Mouse (Mus musculus) heart, adult 2 months (tissue): ENCODE measurements at regions not wholly inside any gene's neighbourhood (a gene's known extent, or its start where the extent isn't known, plus 50 kb on each side); places are given as distances from the start of the nearest gene placed in this dataset.
"Not testable (repeated sequence)": the region's sequence is repeated elsewhere in the genome, so short reads cannot be mapped to it uniquely, and the experiment has no call there.

Source experiments
- DNase-seq, 2 experiments: peaks; one replicate each; pipeline ENCODE4 v3.0.0; 2021
- H3K27ac ChIP-seq: fragments of 200-600 bp; 2 replicates; pipeline ENCODE4 v1.8.1; 2022
- H3K27me3 ChIP-seq: fragments of 200-500 bp; 2 replicates; pipeline ENCODE4 v1.6.1; 2012; ENCODE audit warnings: mild to moderate bottlenecking, low read length, inconsistent platforms, mixed read lengths; ENCODE audit not compliant: control insufficient read depth, insufficient read depth
- H3K36me3 ChIP-seq: fragments of 200-500 bp; 2 replicates; pipeline ENCODE4 v1.6.1; 2012; ENCODE audit warnings: low read length, inconsistent platforms; ENCODE audit not compliant: control insufficient read depth, insufficient read depth
- H3K4me1 ChIP-seq: fragments of 200-500 bp; 2 replicates; pipeline ENCODE4 v1.6.1; 2011; ENCODE audit warnings: low read length; ENCODE audit not compliant: control insufficient read depth, insufficient read depth
- H3K4me3 ChIP-seq: fragments of 200-600 bp; 2 replicates; pipeline ENCODE4 v1.8.1; 2022
- H3K79me2 ChIP-seq: fragments of 200-500 bp; replicated peaks from 2 replicates; pipeline ENCODE4 v1.6.1; 2012; ENCODE audit warnings: mild to moderate bottlenecking, inconsistent platforms, low read length, moderate library complexity, mixed read lengths; ENCODE audit not compliant: control insufficient read depth, insufficient read depth
- H3K9ac ChIP-seq: fragments of 200-500 bp; 2 replicates; pipeline ENCODE4 v1.6.1; 2012; ENCODE audit warnings: low read depth, mild to moderate bottlenecking, control low read depth, inconsistent platforms, low read length, mixed read lengths
- CTCF ChIP-seq: fragments of 200-600 bp; IDR thresholded peaks from 2 replicates; pipeline ENCODE4 v1.8.1; 2022; ENCODE audit warnings: antibody characterized with exemption, mild to moderate bottlenecking, moderate library complexity
- EP300 ChIP-seq: fragments of 200-500 bp; IDR thresholded peaks from 2 replicates; pipeline ENCODE4 v1.6.1; 2011; ENCODE audit warnings: low read depth, low read length, control low read depth; ENCODE audit not compliant: insufficient read depth
- POLR2A ChIP-seq: fragments of 200-500 bp; IDR thresholded peaks from 2 replicates; pipeline ENCODE4 v1.6.1; 2011; ENCODE audit warnings: mild to moderate bottlenecking, low read depth, low read length, control low read depth; ENCODE audit not compliant: insufficient read depth
- WGBS: fragments of 180-500 bp; shearing (Covaris S2); methylation state at CpG from one replicate; pipeline ENCODE4 v1.1.7; 2018; 5-methylcytosine and 5-hydroxymethylcytosine counted together
- intact Hi-C: fragments of 180-260 bp; cut with DNase I; formaldehyde crosslinking; loops from one replicate; pipeline ENCODE4 v1.15.1; 2025

DNA sequence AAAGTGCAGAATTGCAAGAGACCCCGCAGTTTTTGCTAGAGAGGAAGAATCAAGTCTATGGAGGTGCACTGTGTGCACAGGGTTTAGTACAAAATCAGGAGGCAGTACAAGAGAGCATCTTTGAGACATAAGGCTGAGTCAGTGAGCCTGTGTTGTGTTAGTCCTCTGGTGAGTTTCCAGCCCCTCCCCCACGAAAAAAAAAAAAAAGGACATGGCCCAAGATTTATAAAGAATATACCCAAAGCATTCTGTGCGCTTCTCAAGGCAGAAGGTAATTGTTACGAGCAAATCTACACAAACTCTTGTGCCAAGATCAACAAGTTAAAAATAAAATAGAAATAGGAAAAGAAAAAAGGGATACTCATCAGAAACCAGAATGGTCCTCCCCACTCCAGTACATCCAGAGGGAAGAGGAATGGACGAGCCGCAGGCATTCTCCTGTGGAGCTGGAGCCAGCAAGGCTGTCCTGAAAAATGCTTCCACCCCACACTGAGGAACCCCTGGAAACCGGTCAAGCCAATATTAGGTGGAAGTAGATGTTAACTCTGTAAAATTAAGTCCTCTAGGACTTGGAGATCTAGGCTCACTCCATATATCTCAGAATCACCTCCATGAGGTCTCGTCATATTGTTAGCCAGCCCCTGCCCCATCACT lies 150.7 kb upstream of the Hes1 start:
- intact Hi-C loops: no loop called here
- H3K36me3 ChIP-seq: no peaks in the 10 kb centered on the region
- H3K27ac ChIP-seq: no peak overlapping the region
- no peak for TF ChIP-seq CTCF
- no peak for TF ChIP-seq POLR2A
- TF ChIP-seq EP300: no peak
- no peaks in the 10 kb centered on the region for H3K79me2 ChIP-seq
- H3K9ac ChIP-seq: no peak overlapping the region
- peaks cover 1% of the 10 kb centered on the region; the same call in 1 of the 2 replicates for H3K4me1 ChIP-seq
- H3K27me3 ChIP-seq: no peaks in the 10 kb centered on the region
- WGBS: 60% methylated on average over 8 of the region's 8 CpGs
- no peak overlapping the region for H3K4me3 ChIP-seq
- no peak for DNase-seq

DNA sequence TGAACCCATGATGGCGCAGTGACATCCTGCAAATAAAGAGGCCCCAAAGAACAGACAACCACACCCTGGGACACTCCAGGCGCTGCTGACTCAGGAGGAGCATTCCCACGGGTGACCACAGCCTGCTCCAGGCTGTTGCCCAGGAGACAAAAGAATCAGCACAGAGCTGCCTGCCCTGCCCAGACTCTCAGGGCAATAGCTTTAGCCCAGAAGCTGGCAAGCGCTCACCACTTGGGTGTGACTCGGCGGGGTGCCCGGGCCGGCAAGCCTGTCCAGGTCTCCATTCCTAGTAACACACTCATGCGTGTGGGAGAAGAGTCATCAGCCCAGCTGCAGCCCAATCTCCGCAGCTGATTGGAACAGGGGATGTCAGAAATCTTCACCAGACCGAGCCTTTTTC lies 148.8 kb upstream of the Hes1 start:
- intact Hi-C loops: loop anchor here (1.0 kb wide), 1 partner anchor 29 kb away; no protein-coding TSS in a partner anchor
- H3K27ac ChIP-seq: no peak overlapping the region

DNA sequence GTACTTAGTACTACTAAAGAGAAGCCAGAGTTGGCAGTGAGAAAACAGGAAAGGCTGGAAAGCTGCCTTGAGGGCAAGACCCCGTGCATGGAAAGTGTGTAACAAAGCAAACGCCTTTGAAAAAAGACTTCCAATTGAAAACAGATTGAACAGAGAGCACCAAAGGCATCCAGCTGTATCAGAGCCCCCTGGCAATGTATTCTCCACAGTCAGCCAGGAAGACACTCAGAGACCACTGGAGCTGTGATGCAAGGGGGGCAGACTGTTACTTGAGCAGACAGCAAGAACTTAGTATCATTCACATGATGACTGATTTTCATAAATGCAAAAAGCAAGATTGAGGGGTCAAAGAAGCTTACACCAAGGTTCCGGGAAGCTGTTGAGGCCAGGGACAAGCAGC lies 146.2 kb upstream of the Hes1 start:
- H3K9ac ChIP-seq: no peak overlapping the region
- no peaks in the 10 kb centered on the region for H3K27me3 ChIP-seq
- no peaks in the 10 kb centered on the region for H3K79me2 ChIP-seq
- no peak for DNase-seq
- no peaks in the 10 kb centered on the region for H3K36me3 ChIP-seq
- intact Hi-C loops: no loop called here
- H3K4me1 ChIP-seq: peaks cover 1% of the 10 kb centered on the region; the same call in 1 of the 2 replicates
- 54% methylated on average over 3 of the region's 3 CpGs for WGBS
- H3K27ac ChIP-seq: no peak overlapping the region
- no peak overlapping the region for H3K4me3 ChIP-seq
- TF ChIP-seq POLR2A: no peak
- TF ChIP-seq CTCF: no peak
- TF ChIP-seq EP300: no peak

More for the DNA sequence above, 148.8 kb upstream of the Hes1 start:
- Histone ChIP-seq H3K4me1 (peaks cover 1% of the 10 kb centered on the region; the same call in 1 of the 2 replicates), H3K9ac (no peak overlapping the region), H3K27me3 (no peaks in the 10 kb centered on the region), H3K4me3 (no peak overlapping the region), H3K36me3 (no peaks in the 10 kb centered on the region), H3K79me2 (no peaks in the 10 kb centered on the region)
- TF ChIP-seq EP300 (no peak), CTCF (no peak), POLR2A (no peak)
- DNase-seq: peak; percentile 88 to 90
- WGBS: 46% methylated on average over 11 of the region's 11 CpGs

DNA sequence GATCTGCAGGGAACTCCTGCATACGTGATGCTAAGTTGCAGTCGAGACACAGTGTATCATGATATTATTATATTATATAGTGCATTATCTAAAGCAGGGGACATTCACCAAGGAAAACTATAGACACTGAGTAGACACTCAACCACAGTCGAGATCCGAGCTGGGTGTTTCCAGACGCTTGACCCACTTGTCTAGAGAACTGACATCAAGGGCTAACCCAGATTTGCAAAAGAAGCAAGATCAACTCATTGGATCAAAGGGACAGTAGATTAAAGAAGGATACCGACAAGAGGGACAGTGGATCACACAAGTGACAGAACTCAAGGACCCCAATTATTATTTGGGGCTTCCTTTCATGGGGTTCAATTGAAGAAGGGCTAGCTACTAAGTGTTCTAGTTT lies 145.8 kb upstream of the Hes1 start:
- TF ChIP-seq POLR2A (no peak), EP300 (no peak), CTCF (no peak)
- Histone ChIP-seq H3K4me3 (no peak overlapping the region), H3K27me3 (no peaks in the 10 kb centered on the region), H3K79me2 (no peaks in the 10 kb centered on the region), H3K9ac (no peak overlapping the region), H3K27ac (no peak overlapping the region), H3K4me1 (peaks cover 1% of the 10 kb centered on the region; the same call in 1 of the 2 replicates), H3K36me3 (no peaks in the 10 kb centered on the region)
- no peak for DNase-seq
- WGBS: 89% methylated on average over 6 of the region's 6 CpGs
- intact Hi-C loops: no loop called here

DNA sequence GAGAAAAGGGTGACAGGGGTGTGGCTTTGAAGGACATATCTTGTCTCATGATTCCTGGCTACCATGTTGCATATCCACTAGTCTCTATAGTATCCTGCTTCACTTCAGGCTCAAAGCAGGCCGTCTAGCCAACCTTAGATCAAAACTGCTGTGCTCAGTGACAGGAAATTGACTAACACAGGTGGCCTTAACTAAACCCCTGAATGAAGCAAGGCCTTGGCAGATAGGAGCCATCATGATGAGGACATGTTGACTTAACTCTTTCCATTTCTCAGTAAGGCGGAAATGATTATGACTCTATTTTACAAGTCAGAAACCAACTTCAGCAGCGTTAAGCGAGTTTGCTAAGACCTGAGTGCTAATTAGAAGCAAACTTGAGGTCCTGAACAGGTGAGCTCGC lies 143.2 kb upstream of the Hes1 start:
- intact Hi-C loops: no loop called here
- Histone ChIP-seq H3K27ac (no peak overlapping the region), H3K79me2 (no peaks in the 10 kb centered on the region), H3K4me3 (no peak overlapping the region), H3K27me3 (no peaks in the 10 kb centered on the region), H3K9ac (no peak overlapping the region), H3K36me3 (no peaks in the 10 kb centered on the region), H3K4me1 (no peaks in the 10 kb centered on the region)
- TF ChIP-seq POLR2A: no peak
- no peak for TF ChIP-seq EP300
- no peak for TF ChIP-seq CTCF
- WGBS: 89% methylated on average over 5 of the region's 5 CpGs
- DNase-seq: no peak

DNA sequence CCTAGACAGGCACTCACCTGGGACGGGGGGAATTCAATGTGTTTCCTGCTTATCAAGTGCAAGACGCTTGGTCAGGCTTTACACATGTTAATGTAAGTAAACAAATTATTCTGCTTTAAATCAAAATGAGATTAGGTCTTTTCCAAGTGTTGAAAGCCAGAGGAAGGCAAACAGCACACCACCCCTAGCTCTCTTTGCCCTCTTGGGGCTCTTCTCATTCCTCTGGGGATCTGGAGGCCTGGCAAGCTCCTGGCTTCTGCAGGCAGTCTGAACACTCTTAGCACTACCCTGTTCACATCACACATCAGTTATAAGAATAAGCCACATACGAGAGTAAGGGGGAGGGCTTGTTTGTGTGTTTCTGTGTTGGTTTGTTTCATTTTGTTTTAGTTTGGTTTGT lies 142.8 kb upstream of the Hes1 start:
- Histone ChIP-seq H3K4me3 (no peak overlapping the region), H3K36me3 (no peaks in the 10 kb centered on the region), H3K79me2 (no peaks in the 10 kb centered on the region), H3K27me3 (no peaks in the 10 kb centered on the region), H3K9ac (no peak overlapping the region), H3K27ac (no peak overlapping the region), H3K4me1 (no peaks in the 10 kb centered on the region)
- DNase-seq: no peak
- 66% methylated on average over 3 of the region's 3 CpGs for WGBS
- intact Hi-C loops: no loop called here
- TF ChIP-seq CTCF (no peak), EP300 (no peak), POLR2A (no peak)

DNA sequence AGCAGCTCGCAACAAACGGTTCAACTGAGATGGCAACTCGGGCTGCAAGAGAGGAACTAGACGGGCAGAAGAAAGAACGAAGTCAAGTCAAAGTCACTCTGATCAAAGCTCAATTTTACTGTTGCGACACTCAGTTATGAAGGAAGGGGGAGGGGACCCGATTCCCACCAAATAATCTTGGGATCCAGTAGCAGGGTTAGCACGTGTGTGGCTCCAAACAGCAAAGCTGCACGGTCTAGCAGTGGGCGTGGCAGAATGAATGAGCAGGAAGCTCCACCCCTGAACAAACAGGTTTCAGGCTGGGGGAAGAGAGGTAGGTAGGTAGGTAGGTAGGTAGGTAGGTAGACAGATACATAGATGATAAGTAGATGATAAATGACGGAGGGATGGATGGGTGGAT lies 136.9 kb upstream of the Hes1 start:
- H3K36me3 ChIP-seq, H3K9ac ChIP-seq, intact Hi-C loops, DNase-seq, H3K4me3 ChIP-seq, H3K4me1 ChIP-seq, H3K27ac ChIP-seq, H3K79me2 ChIP-seq, H3K27me3 ChIP-seq: not testable (repeated sequence)
- WGBS: 85% methylated on average over 11 of the region's 11 CpGs
